Mouse (Mus musculus): ENCODE results near the gene Cmpk1. TPM values are rescaled to one million over a fixed set of nuclear protein-coding genes. Genes with fewer than 3 reads are reported as not detected.
A peak's percentile ranks its signal among the peaks of the same experiment; 100 is the strongest.

Cmpk1 gene
- polyA plus RNA-seq, 1 experiment from 2014 or later, result 60.9 TPM

GRCm38 (mm10) chr4:114917091-114917490 is 70.0 kb downstream of the Cmpk1 start:
- no peaks in the 10 kb centered on the region for H3K36me3 ChIP-seq
- H3K27me3 ChIP-seq, result peaks cover 75% of the 10 kb centered on the region
- H3K9ac ChIP-seq, result no peak overlapping the region
- no peak overlapping the region for H3K27ac ChIP-seq
- H3K9me3 ChIP-seq (replicated peaks), result no peaks in the 10 kb centered on the region
- H3K4me3 ChIP-seq, result no peak overlapping the region
- 40% methylated on average over 2 of the region's 2 CpGs for WGBS
- 0 out of 2 replicates have a peak, but pooled peaks cover 11% of the 10 kb centered on the region for H3K4me1 ChIP-seq (replicated peaks)
- H3K4me2 ChIP-seq, result no peak overlapping the region
- ATAC-seq (replicated peaks; ENCODE audit: insufficient number of reproducible peaks, insufficient read depth, low FRiP score, low read depth), result no peak

- Histone ChIP-seq H3K27me3 (peaks cover 77% of the 10 kb centered on the region), H3K4me3 (no peak overlapping the region), H3K36me3 (no peaks in the 10 kb centered on the region), H3K9me3 (replicated peaks) (no peaks in the 10 kb centered on the region), H3K27ac (no peak overlapping the region), H3K9ac (no peak overlapping the region), H3K4me2 (no peak overlapping the region), H3K4me1 (replicated peaks) (0 out of 2 replicates have a peak, but pooled peaks cover 11% of the 10 kb centered on the region)
- no peak for ATAC-seq (replicated peaks; ENCODE audit: insufficient number of reproducible peaks, insufficient read depth, low FRiP score, low read depth)
- 45% methylated on average over 4 of the region's 4 CpGs for WGBS
Measured at GRCm38 (mm10) chr4:114916056-114916455, 71.0 kb downstream of the Cmpk1 start.

- H3K36me3 ChIP-seq, result no peaks in the 10 kb centered on the region
- 3% methylated on average over 13 of the region's 13 CpGs for WGBS
- ATAC-seq (replicated peaks; ENCODE audit: insufficient number of reproducible peaks, insufficient read depth, low FRiP score, low read depth), result no peak
Measured at GRCm38 (mm10) chr4:114913594-114913962, 73.5 kb downstream of the Cmpk1 start.

GRCm38 (mm10) chr4:114912705-114913593 is 74.1 kb downstream of the Cmpk1 start:
- Histone ChIP-seq H3K9me3 (replicated peaks) (no peaks in the 10 kb centered on the region), H3K9ac (no peak overlapping the region), H3K4me2 (no peak overlapping the region), H3K4me3 (no peak overlapping the region), H3K36me3 (no peaks in the 10 kb centered on the region), H3K27me3 (peaks cover 93% of the 10 kb centered on the region), H3K4me1 (replicated peaks) (peaks cover 28% of the 10 kb centered on the region), H3K27ac (no peak overlapping the region)
- ATAC-seq (replicated peaks; ENCODE audit: insufficient number of reproducible peaks, insufficient read depth, low FRiP score, low read depth), result no peak
- 8% methylated on average over 35 of the region's 35 CpGs for WGBS

More at GRCm38 (mm10) chr4:114913594-114913962, 73.5 kb downstream of the Cmpk1 start:
- Histone ChIP-seq H3K9me3 (replicated peaks) (no peaks in the 10 kb centered on the region), H3K4me3 (no peak overlapping the region), H3K4me2 (no peak overlapping the region), H3K27ac (no peak overlapping the region), H3K27me3 (peaks cover 87% of the 10 kb centered on the region), H3K4me1 (replicated peaks) (peaks cover 22% of the 10 kb centered on the region), H3K9ac (no peak overlapping the region)

- Histone ChIP-seq H3K4me2 (peak overlapping the region; percentile 96), H3K9ac (peak overlapping the region; percentile 54; the same call in 1 of the 2 replicates), H3K9me3 (replicated peaks) (no peaks in the 10 kb centered on the region), H3K36me3 (no peaks in the 10 kb centered on the region), H3K4me1 (replicated peaks) (peaks cover 41% of the 10 kb centered on the region), H3K4me3 (peak overlapping the region; percentile 64), H3K27ac (no peak overlapping the region), H3K27me3 (peaks cover 99% of the 10 kb centered on the region)
- 4% methylated on average over 20 of the region's 20 CpGs for WGBS
- no peak for ATAC-seq (replicated peaks; ENCODE audit: insufficient number of reproducible peaks, insufficient read depth, low FRiP score, low read depth)
Measured at GRCm38 (mm10) chr4:114909602-114910484, 77.2 kb downstream of the Cmpk1 start.

Other genes with a start within 250 kb of the Cmpk1 start
- not detected in 2 replicates for gene Gm12830, start 165.5 kb downstream of the Cmpk1 start, polyA plus RNA-seq (2015; fragmentation: Nextera tagmentation; extraction: Ambion mirVana)
- 0.15 TPM in 1 of 2 replicates, not detected in the other for gene Foxd2, start 78.4 kb downstream of the Cmpk1 start, polyA plus RNA-seq (2015; fragmentation: Nextera tagmentation; extraction: Ambion mirVana)
- not detected in 2 replicates for gene Foxe3, start 61.2 kb downstream of the Cmpk1 start, polyA plus RNA-seq (2015; fragmentation: Nextera tagmentation; extraction: Ambion mirVana)
- gene Stil, start 12.9 kb upstream of the Cmpk1 start, polyA plus RNA-seq (2015; fragmentation: Nextera tagmentation; extraction: Ambion mirVana), result 6.5 and 8.4 TPM in 2 replicates
- gene Tal1, start 69.2 kb upstream of the Cmpk1 start, polyA plus RNA-seq (2015; fragmentation: Nextera tagmentation; extraction: Ambion mirVana), result 1.1 and 1.5 TPM in 2 replicates
- 3.3 and 4.7 TPM in 2 replicates for gene Pdzk1ip1, start 101.5 kb upstream of the Cmpk1 start, polyA plus RNA-seq (2015; fragmentation: Nextera tagmentation; extraction: Ambion mirVana)
- 0.16 TPM in 1 of 2 replicates, not detected in the other for gene Cyp4x1, start 147.0 kb upstream of the Cmpk1 start, polyA plus RNA-seq (2015; fragmentation: Nextera tagmentation; extraction: Ambion mirVana)